Mouse (Mus musculus): Measurements from ENCODE around the gene Grtp1.

The Grtp1 gene

DNA sequence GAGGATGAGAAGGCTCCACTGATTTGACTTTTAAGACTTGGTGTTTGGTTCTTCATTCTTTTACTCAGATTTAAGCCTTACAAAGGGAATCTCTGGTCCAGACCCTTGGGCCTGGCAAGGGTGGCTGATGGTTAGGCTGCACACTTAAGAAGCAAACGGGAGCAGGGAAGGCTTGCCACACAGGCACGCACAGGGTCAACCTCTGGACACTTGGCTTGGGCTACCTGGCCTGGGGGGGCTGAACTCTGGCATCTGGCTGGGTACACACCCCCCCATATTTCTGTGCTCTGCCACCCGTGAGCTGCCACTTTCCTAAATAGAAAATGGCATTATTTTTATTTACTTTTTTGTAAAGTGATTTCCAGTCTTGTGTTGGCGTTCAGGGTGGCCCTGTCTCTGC lies 25.6 kb downstream of the Grtp1 start:
- no peak for DNase-seq (ENCODE audit: low read depth, low spot score)

DNA sequence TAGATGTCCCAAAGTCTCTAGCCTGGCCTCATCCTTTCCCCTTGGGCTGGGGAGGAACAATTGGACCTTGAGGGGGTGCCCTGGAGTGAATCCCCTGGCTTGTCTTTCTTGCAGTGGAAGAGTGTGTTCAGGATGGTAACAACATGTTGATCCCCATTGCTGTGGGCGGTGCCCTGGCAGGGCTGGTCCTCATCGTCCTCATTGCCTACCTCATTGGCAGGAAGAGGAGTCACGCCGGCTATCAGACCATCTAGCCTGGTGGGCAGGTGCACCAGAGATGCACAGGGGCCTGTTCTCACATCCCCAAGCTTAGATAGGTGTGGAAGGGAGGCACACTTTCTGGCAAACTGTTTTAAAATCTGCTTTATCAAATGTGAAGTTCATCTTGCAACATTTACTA lies 26.1 kb downstream of the Grtp1 start:
- no peak for DNase-seq (ENCODE audit: low read depth, low spot score)

DNA sequence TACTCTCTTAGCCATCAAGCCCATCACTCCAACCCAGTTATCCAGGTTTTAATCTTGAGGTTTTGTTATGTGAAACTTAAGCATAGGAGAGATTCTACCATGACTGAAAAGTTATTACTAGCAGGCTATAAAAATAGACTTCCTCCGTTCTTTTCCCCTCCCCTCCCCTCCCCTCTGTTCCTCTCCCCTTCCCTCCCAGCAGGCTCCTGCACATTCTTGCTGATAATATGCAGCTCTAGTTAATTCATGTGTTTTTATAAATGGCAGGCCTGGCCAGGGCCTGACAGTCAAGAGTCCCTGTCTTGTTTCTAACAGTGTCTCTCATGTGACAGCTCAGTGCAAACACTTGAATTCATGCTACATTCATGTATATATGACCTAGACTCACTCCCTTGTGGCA lies 29.9 kb downstream of the Grtp1 start:
- DNase-seq (ENCODE audit: low read depth, low spot score) = no peak

DNA sequence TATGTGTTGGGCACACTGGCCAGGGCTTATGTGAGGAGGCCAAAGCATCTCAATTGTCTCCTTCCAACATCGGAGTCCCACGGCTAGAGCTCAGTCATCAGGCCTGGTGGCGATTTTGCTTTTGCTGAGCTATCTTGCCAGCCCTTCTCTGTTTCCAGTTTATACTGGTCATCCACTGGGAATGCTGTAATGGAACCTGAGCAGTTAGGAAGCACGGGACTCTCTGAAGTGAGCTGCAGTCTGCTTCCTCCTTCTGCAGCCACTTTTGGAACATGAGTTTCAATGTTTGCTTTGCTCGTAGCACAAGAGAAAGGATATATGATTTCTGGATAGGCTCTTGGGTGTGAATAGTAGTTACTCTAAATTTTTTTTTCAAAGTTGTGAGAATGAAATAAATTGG lies 36.1 kb downstream of the Grtp1 start:
- no peak for DNase-seq (ENCODE audit: low read depth, low spot score)

DNA sequence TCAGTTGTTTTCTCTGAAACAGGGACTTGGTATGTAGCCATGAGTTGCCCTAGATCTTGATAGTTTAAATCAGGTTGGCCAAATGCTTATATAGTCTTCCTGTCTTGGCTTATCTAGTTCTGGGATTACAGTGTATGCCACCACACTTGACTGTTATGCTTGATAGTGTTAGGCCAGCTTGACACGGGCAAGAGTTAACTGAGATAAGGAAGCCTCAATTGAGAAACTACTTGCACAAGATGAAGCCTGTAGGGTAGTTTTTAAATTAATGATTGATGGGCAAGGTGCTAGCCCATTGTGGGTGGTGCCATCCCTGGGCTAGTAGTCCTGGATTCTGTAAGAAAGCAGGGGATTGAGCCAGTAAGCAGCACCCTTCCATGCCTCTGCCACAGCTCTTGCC lies 36.9 kb downstream of the Grtp1 start:
- no peak for DNase-seq (ENCODE audit: low read depth, low spot score)

DNA sequence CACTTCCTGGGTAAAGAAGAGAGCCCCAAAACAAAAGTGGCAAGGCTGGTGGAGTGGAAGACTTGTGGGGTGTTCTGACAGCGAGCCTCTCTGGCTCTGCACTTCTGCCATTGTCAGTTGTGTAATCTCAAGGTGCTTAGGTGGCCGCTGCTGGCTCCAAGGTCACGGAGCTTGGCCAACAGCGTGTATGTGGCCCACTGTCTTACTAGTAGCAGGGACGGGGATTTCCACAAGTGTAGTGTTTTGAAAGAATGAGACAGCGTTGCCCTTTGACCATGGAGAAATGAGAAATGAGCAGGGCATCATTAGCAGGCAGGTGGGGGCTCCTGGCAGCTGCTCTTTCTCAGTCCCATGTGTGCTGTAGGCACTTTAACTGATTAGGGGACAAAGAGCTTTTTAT lies 38.3 kb downstream of the Grtp1 start:
- DNase-seq (ENCODE audit: low read depth, low spot score) = no peak

DNA sequence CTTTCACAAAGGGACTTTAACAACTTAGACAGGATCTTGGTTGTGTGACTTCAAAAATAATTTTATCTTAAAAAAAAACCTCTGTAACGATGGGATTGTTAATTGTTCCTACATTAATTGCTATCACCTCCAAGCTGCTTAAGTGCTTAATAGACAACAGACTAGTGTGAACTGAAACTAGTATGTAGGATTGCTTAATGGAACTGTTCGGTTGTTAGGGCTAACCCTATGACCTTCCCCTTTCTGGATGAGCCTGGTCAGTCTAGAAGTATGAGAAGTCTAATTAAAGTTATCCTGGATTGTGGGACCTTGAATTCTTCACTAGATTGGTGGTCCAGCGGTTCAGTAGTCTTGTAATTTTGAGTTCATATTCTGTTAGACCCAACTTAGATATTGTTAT lies 39.7 kb downstream of the Grtp1 start:
- no peak for DNase-seq (ENCODE audit: low read depth, low spot score)

DNA sequence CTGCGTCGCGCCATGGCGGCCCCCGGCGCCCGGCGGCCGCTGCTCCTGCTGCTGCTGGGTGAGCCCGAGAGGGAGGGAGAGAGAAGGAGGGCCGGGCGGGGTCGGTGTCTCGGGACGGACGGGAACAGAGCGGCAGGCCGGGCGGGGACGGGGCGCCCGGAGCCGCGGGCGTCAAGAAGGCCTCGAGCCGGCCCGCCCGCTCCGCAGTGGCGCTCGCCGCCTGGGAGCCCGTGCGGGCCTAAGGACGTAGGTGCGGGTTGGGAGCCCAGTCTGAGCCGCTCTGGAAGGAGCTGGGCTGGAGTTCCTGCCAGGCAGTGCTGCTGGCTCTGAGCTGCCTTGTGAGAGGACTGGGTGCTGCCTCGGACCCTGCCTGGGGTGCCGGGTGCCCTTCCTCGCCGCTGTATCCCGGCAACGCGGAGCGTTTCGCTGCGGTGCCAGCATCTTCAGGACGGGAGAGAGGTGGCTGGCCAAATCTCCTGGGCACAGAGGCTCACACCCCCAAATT lies 41.0 kb downstream of the Grtp1 start:
- peak; percentile 25 for DNase-seq (ENCODE audit: low read depth, low spot score)

DNA sequence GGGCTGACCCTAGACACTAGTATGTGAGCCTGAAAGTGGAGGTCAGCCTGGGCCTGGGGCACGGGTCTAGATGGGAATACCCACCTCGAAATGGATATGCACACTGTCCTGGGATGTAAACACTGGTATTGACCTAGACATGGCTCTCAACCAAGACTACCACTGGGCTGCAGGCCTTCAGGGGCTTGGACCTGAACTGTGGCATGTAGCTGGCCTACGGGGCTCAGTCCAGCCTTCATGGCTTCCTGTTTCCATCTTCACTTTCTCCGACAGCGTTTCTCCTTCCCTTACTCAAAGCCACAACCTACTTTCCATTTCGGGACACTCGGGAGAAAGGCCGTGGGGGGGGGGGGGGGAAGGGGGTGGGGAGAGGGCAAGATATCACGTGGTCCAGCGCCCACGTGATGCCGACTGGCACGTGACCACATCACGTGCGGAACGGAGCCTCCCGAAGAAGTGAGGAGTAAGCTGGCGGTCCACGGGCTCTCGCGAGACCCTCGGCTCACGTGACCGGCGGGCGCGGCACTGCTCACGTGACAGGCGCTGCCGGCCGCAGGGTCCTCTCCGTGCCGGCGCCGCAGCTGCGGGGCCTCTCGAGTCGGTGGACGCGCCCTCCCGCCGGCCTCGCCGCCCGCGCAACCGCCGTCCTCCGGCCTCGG lies 41.6 kb downstream of the Grtp1 start, which contains the start of gene Lamp1:
Lamp1 (plus strand) TSS at position 444 of the 659 bp plus-strand sequence.
- peak; percentile 84 for DNase-seq (ENCODE audit: low read depth, low spot score)

DNA sequence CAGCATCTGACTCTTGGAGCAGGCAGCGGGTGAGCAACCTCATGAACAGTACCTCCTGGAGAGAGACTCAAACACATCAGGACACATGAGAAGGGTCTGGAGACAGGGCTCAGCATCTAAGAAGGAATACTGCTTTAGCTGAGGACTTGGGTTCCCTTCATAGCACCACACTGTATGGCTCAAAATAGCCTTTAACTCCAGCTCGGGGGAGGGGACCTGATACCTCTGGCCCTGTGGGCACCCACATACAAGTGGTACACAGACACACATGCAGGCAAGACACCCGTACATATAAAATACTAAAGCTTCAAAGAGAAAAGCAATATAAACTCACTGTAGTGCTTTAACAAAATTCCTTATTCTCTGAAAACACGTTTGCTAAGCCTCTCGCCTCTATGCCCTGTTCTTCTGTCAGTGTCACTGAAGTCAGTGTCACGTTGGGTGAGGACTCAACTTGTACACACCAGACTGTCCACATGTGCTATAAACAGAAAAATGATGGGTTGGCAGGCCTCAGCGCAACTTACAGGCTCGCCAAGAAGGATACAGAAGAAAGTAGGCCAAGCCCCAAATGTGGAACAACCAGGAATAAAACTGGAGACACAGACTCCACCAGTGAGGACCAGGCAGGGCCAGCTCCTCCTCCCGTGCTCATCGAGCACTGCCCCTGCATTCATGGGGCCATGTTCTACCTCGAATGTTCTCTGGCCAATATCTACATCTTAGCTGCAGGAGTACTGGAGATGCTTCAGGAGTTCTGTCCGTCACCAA lies 43.9 kb downstream of the Grtp1 start:
- no peak for DNase-seq (ENCODE audit: low read depth, low spot score)

DNA sequence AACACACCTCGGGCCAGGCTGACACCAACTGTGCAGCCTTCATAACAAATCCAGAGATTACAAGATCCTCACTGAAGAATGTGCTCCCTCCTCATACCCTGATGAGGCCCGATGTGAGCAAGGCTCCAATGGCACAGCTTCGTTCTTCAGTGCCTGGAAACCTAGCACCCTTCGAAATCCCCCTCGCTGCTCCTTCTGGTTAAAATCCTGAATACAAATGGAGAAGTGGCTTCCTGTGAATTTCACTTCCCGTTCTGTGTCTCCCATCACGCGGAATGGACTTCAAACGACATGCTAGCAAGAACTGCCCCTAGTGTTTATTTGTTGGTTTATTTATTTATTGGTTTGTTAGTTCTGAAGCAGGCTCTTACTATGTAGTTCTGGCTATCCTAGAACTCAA lies 45.1 kb downstream of the Grtp1 start:
- no peak for DNase-seq (ENCODE audit: low read depth, low spot score)

DNA sequence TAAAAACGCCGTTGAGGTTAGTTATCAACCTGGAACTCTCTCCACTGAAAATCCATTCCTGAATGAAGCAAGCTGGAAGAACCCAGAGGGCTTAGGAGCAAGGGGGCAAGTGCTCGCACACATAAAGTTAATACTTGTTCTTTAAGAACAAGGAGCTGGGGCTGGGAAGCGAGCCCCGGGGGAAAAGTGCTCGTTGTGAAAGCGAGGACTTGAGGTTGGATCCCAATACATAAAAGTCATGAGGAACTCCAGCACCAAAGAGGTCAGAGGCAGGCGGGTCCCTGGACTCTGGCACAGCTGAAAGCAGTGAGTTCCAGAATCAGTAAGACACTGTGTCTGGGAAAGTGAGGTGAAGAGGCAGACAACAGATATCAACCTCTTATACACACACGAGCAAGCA lies 46.3 kb downstream of the Grtp1 start:
- DNase-seq (ENCODE audit: low read depth, low spot score) = no peak

DNA sequence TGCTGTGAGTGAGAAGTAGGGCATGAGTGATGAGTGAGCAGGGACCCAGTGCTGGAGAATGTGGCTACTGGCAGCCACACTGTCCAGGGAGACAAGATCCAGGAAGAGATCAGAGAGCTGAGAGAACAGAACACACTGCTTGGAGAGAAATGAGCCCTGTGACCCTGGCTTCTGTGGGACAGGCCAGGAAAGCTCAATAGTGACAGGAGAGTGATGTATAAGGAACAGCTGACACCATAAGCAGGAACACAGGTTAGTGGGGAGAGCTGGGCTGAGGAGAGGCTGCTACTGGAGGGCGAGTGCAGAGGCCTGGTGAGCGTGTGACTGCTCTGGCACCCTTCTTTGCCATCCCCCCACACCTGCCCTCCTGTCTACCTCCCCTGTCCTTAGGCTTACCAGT lies 49.5 kb downstream of the Grtp1 start:
- DNase-seq (ENCODE audit: low read depth, low spot score) = no peak

DNA sequence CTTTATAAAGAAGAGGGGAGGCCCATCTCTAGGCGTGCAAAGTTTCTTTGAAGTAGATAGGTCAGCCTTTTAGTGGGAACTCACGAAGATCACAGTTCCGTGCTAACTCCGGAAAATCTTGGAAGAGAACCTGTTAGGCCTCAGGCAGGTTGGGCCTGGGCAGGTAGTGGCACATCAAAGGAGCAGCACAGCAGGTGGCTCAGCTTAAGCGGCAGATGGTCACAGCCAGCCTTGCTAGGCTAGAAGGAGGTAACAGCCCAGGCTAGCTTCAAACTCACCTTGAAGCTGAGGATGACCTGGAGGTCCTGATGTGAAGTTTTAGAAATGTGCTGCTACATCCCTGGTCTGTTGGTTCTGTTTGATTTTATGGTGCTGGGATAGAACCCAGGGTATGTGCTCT lies 50.6 kb downstream of the Grtp1 start:
- no peak for DNase-seq (ENCODE audit: low read depth, low spot score)

DNA sequence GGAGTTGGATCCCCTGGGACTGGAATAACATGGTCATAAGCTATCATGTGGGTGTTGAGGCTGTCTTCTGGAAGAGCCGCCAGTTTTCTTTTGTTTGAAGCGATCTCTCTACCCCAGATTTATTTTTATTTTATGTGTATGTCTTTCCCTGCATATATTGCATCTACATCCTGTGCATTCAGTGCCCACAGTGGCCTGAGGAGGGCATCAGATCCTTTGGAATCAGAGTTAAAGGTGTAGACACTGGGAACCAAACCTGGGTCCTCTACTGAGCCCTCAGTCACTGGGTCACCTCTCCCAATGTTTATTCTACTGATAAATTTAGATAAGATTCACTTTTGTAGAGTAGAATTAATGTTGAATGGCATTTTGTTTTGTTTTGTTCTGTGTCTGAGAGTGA lies 51.1 kb downstream of the Grtp1 start:
- no peak for DNase-seq (ENCODE audit: low read depth, low spot score)

DNA sequence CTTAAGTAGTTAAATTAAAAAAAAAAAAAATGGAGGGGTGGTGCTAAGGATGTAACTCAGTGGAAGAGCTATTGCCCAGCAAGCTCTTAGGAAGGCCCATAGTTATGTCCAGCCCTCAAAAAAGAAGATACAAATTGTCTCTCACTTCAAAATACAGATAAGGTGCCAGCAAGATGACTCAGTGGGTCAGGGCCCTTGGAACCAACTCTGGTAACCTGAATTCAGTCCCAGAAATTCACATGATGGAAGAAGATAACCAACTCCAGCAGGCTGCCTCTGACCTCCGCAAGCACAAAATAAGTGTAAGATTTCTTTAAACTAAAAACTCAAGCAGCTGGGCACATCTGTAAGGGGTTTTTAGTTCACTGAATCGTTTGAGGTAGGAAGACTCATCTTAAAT lies 51.9 kb downstream of the Grtp1 start:
- no peak for DNase-seq (ENCODE audit: low read depth, low spot score)

DNA sequence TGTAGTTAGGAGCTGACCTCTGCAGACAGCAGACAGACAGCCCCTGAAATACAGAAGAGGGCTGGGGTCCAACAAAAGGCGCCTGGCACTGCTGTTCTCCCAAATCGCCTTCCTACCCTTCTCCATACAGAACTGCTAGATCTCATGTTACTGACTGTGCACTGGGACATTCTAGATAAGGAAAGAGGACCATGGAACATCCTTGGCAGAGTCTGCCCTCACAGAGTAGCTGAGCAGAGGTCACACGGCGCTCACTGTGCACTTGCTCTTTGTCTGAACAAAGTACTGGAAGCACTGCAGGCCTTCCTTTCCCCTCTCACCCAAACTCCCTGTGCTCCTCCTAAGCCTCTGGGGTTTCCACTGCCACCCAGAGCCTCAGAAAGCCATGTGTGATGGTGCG lies 58.7 kb downstream of the Grtp1 start:
- DNase-seq (ENCODE audit: low read depth, low spot score) = no peak

DNA sequence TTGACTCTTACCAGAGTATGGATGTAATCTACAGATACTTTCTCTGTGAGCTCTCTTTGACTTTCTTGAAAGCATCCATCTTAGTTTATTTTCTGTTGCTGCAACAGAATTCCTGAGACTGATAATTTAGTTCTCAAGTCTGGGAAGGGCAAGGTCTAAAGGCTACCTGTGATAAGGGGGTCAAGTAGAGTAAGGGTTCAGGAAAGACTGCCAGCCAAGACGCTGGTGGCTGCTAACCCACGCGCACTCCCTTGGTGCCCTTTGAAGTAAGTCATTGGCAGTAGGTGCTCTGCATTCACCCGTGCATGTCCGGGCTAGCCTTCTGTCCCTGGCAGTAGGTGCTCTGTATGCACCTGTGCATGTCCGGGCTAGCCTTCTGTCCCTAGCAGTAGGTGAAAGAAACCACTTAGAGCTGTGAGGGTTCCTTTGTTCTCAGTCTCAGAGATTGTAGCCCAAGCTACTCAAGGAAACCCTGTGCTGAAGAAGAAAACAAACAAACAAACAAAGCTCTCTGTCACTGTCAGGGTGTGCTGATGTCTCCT lies 60.7 kb downstream of the Grtp1 start:
- no peak for DNase-seq (ENCODE audit: low read depth, low spot score)

DNA sequence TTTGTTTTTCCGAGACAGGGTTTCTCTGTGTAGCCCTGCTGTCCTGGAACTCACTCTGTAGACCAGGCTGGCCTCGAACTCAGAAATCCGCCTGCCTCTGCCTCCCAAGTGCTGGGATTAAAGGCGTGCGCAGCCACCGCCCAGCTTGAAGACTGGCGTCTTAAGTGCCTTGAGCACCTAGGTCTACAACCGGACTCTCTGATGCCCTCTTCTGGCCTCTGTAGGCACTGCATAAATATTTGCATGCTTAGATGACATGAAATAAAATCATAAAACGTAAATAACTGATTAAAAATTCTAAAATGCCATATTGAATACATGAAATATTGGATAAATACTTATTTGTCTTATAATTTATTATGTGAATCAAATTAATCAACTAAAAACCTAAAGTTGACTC lies 68.2 kb downstream of the Grtp1 start:
- DNase-seq (ENCODE audit: low read depth, low spot score) = peak; percentile 65

DNA sequence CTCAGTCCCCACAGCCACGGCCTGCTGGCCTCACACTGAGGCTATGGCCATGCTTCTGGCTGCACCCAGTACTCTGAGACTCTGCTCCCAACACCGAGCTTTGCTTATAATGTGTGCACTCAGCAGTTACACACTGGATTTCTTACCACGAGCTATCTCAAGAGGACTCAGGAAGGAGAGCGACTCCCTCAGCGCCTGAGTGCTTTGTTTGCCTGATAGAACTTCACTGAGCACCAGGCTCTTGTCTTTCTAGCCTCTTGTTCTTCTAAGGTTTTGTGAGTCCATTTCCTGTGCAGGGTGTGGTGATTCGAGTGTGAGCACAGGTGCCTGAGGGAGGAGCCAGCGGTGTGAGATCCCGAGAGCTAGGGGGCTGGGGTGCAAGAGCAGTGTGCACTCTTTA lies 75.5 kb downstream of the Grtp1 start:
- DNase-seq (ENCODE audit: low read depth, low spot score) = no peak

DNA sequence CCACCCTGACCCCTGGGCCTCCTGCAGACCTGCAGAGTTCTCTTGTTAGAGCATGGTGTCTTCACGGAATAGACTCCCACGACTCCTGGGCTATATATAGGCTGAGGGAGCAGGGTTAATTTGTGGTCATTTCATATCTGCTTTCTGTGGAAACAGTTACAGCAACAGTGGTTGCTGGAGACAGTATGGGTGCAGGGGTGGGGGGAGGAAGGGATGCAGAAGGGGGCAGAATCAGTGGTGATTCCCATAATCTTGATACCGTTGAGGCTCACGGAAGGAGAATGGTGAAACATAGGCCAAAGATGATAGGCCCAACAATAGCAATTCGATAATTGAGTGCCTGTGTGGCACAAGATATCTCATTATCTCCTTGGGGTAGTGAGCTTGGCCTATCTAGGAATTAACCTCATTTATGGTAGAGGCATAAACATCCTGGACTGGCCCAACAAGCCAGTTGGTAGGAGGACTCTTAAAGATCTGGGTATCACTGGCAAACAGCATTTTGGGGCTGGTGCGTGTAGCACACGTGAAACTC lies 77.5 kb downstream of the Grtp1 start:
- DNase-seq (ENCODE audit: low read depth, low spot score) = no peak
